Mouse (Mus musculus): Measurements from ENCODE around the gene Cyp2ab1.

The Cyp2ab1 gene

GRCm38 (mm10) chr16:20271339-20271738 lies 53.9 kb downstream of the Cyp2ab1 start:
- DNase-seq (ENCODE audit: low spot score in 2 of 2), result no peak

DNA sequence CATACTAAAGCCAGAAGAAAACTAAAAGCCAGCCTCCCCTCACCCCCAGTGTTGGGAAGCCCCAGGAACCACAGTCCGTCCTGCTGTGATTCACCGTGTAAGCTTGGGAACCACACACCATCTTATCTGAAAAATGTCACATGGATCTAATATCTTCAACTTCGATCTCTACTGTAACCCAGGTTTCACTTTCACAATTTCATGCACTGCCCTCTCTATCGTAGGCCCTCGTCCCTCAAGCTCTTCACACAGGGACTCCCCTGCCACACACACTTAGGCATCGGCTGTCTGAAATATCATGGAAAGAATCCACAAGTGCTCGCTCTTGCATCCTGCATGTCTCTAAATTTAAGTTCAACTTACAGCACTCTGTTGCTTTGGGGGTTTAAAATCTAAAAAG lies 60.1 kb downstream of the Cyp2ab1 start:
- DNase-seq (ENCODE audit: low spot score in 2 of 2), result no peak

Measured in spleen, postnatal 10 days (tissue).